Mouse (Mus musculus): ENCODE data around the gene Fam181a. TPM values are rescaled to one million over a fixed set of nuclear protein-coding genes. Genes with fewer than 3 reads are reported as not detected.

Fam181a gene
- total RNA-seq, 2 experiments from 2014 or later: 1.6 to 2.5 TPM

DNA sequence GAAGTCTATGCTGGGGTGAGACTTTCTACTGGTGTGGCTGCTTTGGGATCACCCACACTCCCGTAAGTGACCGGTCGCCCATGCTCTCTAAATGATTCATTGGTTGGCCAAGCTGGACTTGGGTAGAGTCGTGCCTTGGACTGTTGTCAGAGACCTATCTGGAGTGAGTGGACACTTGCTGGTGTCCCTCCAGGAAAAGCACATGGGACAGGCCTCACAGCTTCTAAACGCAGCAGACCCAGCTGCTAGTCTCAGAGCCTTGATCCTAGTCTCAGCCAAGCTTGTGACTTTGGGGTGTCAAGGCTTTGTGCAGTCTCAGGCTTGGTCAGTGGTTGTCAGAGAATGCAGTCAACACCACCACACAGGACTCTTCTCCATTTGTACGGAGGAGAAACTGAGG, 42.0 kb downstream of the Fam181a start:
- intact Hi-C loops (cut with DNase I): loop anchor here (5.0 kb wide), 1 partner anchor 35 kb away; no protein-coding TSS in a partner anchor
- no peak for DNase-seq (ENCODE audit: low spot score in 2 of 2)

DNA sequence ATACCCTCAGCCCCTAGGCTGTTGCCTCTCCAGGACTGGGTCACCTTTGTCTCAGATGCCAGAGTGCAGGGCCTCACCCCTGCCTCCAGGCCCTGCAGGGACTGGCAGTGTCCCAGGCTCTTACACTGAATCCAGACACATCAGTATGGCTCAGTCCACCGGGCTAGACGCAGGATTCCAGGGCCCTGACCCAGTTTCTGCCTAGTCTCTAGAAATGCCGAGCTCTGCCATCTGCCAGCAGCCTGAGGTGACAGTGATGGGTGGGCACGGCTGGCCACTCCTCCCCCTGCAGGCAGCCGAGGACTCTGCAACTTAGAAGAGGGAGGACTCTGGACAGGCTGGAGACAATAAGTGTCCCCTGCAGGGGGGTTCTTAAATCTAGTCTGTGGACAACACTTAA, 42.8 kb downstream of the Fam181a start:
- intact Hi-C loops (cut with DNase I): loop anchor here (5.0 kb wide), 1 partner anchor 36 kb away; no protein-coding TSS in a partner anchor
- DNase-seq (ENCODE audit: low spot score in 2 of 2): peak in 1 of 2 experiments; percentile 39

DNA sequence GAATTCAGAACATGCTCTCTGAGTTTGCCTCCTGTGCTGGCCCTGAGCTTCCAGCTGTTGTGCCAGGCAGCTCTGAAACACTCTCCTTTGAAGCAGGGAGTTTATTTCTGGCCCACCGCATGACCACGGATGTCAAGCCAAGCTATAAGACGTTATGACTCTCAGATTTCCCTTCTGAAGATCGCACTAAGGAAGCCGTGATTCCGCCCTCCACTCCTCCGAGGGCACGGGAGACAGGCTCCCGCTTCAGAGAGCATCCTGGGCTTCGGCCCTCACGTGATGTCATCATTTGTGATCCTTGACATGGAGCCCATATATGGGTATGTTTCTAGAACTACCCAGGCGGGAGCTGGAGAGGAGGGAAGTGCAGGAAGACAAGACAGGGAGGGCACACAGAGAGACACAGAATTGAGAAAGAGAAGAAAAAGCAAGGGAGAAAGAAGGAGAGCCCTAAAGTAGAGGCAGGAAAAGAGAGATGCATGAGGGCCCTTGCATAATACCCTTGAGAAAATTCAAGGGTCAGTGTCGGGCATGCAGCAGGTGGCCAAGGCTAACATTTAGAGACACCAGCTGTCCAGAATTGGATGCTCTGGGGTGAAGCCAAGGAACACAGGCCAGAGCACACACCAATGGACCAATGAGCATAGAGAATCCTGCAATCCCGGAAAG, 45.1 kb downstream of the Fam181a start, which contains the start of gene Asb2:
Gene Asb2, minus strand, starts transcription at position 256 of the 669 bp plus-strand sequence.
- intact Hi-C loops (cut with DNase I): no loop called here
- no peak for DNase-seq (ENCODE audit: low spot score in 2 of 2)

DNA sequence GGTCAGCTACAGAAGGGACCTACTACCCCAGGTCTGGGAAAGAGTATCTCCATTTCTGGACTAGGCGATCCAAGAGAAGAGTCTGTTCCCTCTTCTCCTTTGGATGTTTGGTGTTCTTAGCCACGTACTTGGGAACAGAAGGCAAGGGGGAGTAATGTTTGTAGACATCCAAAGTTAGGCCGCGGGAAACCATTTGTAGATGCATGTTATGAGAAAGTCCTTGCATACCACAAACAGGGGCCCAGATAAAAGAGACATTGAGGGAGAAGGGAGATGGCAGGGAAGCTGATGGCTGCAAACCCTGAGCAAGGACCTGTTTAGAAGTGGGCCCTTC, 45.6 kb downstream of the Fam181a start:
- intact Hi-C loops (cut with DNase I): no loop called here

DNA sequence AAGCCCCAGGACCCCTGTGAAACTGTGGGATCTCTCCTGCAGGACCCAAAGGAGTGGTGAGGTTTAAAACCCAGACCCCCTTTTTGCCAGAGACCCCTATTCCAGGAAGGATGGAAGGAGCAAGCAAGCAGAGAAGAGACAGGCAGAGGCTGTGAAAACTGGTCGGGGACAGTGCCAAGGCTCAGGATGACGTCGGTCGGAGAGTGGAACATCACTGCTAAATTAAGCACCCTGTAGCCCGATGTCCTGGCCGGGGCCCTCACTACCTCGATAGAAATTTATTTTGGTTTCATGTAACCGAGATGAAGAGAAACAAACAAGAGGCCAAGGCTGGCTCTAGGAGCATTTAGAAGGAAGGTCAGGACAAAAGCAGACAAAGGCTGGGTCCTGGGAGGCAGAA, 47.4 kb downstream of the Fam181a start:
- intact Hi-C loops (cut with DNase I): no loop called here
- peak in 1 of 2 experiments; percentile 26 for DNase-seq (ENCODE audit: low spot score in 2 of 2)

More for the DNA sequence above, 45.6 kb downstream of the Fam181a start:
- no peak for DNase-seq (ENCODE audit: low spot score in 2 of 2)

DNA sequence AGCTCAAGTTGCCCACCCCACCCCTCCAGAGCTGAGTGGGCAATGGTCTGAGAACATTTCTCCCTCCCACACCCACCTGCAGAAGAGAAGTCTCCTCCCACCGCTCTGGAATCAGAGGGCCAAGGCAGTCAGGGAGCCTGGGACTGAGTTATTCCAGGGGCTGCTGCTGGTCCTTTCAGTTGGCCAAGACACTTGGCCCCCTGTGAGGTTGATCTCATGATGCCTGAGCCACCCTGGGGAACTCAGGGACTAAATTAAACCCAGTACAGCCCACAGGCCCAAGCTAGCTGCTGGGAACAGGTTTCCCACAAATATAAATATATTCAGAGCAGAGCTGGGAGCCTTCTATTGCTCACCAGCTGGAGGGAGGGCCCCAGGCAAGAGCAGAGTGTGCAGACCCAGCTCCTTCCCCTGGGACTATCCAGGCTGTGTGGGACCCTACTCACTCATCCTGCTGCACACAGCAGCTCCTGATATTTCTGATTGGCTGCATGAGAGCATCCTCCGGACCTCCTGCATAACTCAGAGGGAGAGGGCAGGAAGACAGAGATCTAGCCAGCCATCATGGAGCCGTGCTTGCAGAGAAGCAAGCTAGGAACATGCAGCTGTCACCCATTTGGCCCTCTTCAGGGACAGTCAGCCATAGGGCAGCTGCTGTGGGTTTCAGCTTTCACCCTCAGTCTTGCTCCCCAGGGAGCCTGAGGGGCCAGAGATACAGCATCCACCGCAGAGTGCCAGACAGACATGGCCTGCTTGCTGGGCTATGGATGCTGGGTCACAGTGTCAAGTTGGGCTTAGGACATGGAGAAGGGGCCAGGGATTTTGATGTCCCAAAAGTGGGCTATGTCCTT, 48.4 kb downstream of the Fam181a start:
- peak in 1 of 2 experiments; percentile 29 for DNase-seq (ENCODE audit: low spot score in 2 of 2)
- intact Hi-C loops (cut with DNase I): no loop called here

DNA sequence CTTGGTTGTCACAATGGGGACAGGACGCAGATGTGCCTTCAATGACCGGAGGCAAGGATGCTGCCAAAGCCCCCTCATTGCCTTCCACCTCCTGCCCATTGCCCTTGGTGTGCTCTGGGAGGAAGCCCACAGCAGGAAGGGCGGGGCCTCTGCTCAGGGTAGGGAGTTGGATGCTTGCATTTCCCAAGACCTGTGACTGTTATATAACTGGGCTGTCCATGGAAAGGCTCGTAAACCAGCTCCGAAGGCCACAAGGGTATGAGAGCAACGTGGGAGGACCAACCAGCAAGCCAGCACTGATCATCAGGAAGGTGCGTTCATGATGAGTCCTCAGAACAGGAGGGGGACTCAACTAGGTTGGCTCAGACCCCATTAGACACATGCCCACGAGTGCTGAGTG, 50.0 kb downstream of the Fam181a start:
- intact Hi-C loops (cut with DNase I): no loop called here
- no peak for DNase-seq (ENCODE audit: low spot score in 2 of 2)

DNA sequence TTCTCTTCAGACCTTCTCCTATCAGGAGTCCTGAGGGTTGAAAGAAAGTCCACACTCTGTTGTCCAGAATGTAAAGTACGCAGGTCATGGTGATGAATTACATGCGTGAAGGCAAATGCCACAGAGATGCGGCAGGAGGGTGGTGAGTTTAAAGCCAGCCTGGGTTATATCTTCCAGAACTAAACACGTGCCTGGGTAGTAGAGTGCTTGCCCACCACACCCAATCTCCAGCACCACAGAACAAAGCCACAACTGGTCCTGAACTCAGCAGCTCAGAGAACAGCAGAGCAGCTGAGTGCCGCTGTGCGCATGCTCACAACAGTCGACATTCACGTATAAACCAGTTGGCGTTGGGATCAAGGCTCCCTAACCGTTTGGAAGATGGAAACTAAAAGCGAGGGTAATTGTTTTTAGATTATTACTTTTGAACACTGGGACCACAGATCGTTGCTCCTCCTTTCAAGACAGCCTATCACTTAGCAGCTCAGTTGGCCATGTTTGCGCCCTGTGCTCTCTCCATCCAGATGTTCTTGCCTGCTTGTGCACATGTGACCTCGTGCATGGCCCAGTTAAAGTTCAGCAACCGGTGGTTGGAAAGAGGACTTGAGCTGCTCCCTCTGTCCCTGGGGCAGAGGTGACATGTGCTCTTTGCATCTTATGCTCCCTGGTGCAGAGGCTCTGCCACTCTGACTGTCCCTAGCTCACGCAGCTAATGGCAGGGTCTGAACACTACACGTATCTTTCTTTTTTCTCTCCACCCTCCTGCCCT, 50.9 kb downstream of the Fam181a start:
- no peak for DNase-seq (ENCODE audit: low spot score in 2 of 2)
- intact Hi-C loops (cut with DNase I): no loop called here

DNA sequence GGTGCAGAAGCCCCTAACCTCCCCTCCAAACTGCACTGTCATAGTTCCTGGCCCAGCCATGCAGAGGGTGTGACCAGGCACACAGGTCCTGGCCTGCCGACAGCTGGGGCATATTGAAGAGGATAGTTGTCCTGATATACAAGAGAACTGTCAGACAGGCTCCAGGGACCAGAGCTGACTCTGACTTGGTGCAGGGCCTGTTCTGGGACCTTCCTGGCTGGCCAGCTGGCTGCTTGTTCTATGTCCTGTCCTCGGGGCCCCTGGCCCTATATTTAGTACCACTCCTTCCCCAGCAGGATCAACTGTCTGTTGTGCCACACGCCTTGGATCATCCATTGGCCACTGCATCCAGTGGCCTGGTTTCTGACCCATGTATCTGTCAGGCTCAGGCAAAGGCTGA, 51.6 kb downstream of the Fam181a start:
- no peak for DNase-seq (ENCODE audit: low spot score in 2 of 2)
- intact Hi-C loops (cut with DNase I): no loop called here

Other genes with a start within 250 kb of the Fam181a start
- 1 to 10 TPM; 6.6 to 6.9 TPM for gene Prima1, start 68.8 kb upstream of the Fam181a start, total RNA-seq (2021)
- gene Asb2, start 45.0 kb downstream of the Fam181a start, total RNA-seq (2021): 1 to 10 TPM; 2.8 to 4.0 TPM
- gene Otub2, start 77.7 kb downstream of the Fam181a start, total RNA-seq (2021): 10 to 100 TPM; 31.1 to 38.6 TPM
- 1 to 10 TPM; 2.1 to 2.8 TPM for gene 9330161L09Rik, start 96.8 kb downstream of the Fam181a start, total RNA-seq (2021)
- gene Ddx24, start 114.9 kb downstream of the Fam181a start, total RNA-seq (2021): 100 to 1,000 TPM; 209 to 229 TPM
- 10 to 100 TPM; 59.2 to 69.4 TPM for gene Ifi27, start 123.2 kb downstream of the Fam181a start, total RNA-seq (2021)
- gene Ifi27l2a, start 132.7 kb downstream of the Fam181a start, total RNA-seq (2021): 1 to 10 TPM; 1.1 to 4.1 TPM
- gene Ifi27l2b, start 146.2 kb downstream of the Fam181a start, total RNA-seq (2021): not detected
- 10 to 100 TPM; 23.4 to 25.1 TPM for gene Ppp4r4, start 221.3 kb downstream of the Fam181a start, total RNA-seq (2021)